Mouse (Mus musculus): ENCODE measurements at regions not wholly inside any gene's neighbourhood (a gene's known extent, or its start where the extent isn't known, plus 50 kb on each side); places are given as distances from the start of the nearest gene placed in this dataset.

GRCm38 (mm10) chr12:77989766-77990165, 204.3 kb upstream of the Gm6657 start:
- TF ChIP-seq POLR2A (IDR thresholded peaks at IDR 0.05; ENCODE audit: low read depth, low read length) (no peak), CTCF (IDR thresholded peaks at IDR 0.05; ENCODE audit: extremely low read depth, insufficient read length, insufficient replicate concordance, low read depth, low read length) (no peak)

All from small intestine, adult 2 months (tissue).